Mouse (Mus musculus) lung, embryonic 16.5 days (tissue): ENCODE measurements around the gene Bglap2. TPM values are rescaled to one million over a fixed set of nuclear protein-coding genes. Genes with fewer than 3 reads are reported as not detected.
"Not testable (repeated sequence)": the region's sequence is repeated elsewhere in the genome, so short reads cannot be mapped to it uniquely, and the experiment has no call there.

Source experiments
- ATAC-seq: fragments of 200-750 bp; cut with Nextera tagmentation; 2 replicates; pipeline ENCODE4 v1.8.0; 2017; ENCODE audit warnings: low read depth, mild to moderate bottlenecking, moderate library complexity
- H3K27ac ChIP-seq: fragments of 300-500 bp; sonication (generic); 2 replicates; pipeline ENCODE4 v1.5.1; 2014; ENCODE audit warnings: mild to moderate bottlenecking, control low read depth, low read length
- H3K27me3 ChIP-seq: fragments of 300-500 bp; sonication (generic); 2 replicates; pipeline ENCODE4 v1.6.1; 2014; ENCODE audit warnings: low read depth, low read length, mixed read lengths; ENCODE audit not compliant: control insufficient read depth, insufficient read depth
- H3K36me3 ChIP-seq: fragments of 300-500 bp; sonication (generic); 2 replicates; pipeline ENCODE4 v1.6.1; 2014; ENCODE audit warnings: low read length; ENCODE audit not compliant: control insufficient read depth, insufficient read depth
- H3K4me1 ChIP-seq: fragments of 300-500 bp; sonication (generic); replicated peaks from 2 replicates; pipeline ENCODE4 v1.6.1; 2014; ENCODE audit warnings: low read length, mixed read lengths; ENCODE audit not compliant: control insufficient read depth, insufficient read depth
- H3K4me2 ChIP-seq: fragments of 300-500 bp; sonication (generic); 2 replicates; pipeline ENCODE4 v1.6.1; 2014; ENCODE audit warnings: low read depth, low read length, control low read depth
- H3K4me3 ChIP-seq: fragments of 300-500 bp; sonication (generic); 2 replicates; pipeline ENCODE4 v1.5.1; 2014; ENCODE audit warnings: mild to moderate bottlenecking, low read length, control low read depth
- H3K9ac ChIP-seq: fragments of 300-500 bp; sonication (generic); 2 replicates; pipeline ENCODE4 v1.6.1; 2014; ENCODE audit warnings: low read length, control low read depth
- H3K9me3 ChIP-seq: fragments of 300-500 bp; sonication (generic); 2 replicates; pipeline ENCODE4 v1.6.1; 2016; ENCODE audit warnings: low read length; ENCODE audit not compliant: control insufficient read depth
- WGBS: fragments of 180-500 bp; shearing (Covaris S2); extraction: QIAGEN DNeasy Blood & Tissue Kit; methylation state at CpG from one replicate; pipeline ENCODE4 v1.1.7; 2014; 5-methylcytosine and 5-hydroxymethylcytosine counted together
- polyA plus RNA-seq: library from polyadenylated mRNA; unstranded; fragments of >200 nt; fragmentation: Nextera tagmentation; extraction: Ambion mirVana; gene quantifications from 2 replicates; pipeline ENCODE4 v1.2.1, GENCODE M21; 2015

Bglap2 gene
- polyA plus RNA-seq = 0.43 TPM in 1 of 2 replicates, not detected in the other

DNA sequence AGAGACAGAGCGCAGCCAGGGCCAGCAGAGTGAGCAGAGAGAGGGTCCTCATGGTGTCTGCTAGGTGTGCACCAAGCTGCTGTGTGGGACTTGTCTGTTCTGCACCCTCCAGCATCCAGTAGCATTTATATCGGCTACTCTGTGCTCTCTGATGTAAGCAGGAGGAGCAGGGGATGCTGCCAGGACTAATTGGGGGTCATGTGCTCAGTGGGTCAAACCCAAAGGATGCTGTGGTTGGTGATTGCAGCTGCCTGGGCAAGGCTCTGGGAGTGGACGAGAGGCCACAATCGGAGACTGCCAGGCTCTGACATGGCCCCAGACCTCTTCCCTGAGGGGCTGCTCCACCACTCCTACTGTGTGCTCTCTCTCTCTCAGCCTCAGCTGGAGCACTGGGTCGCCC lies at the start of gene Bglap2:
TSS of gene Bglap2 (minus strand) at position 101 of the 400 bp plus-strand sequence.
- H3K4me3 ChIP-seq, H3K4me1 ChIP-seq, H3K9ac ChIP-seq, H3K9me3 ChIP-seq, H3K27ac ChIP-seq, H3K36me3 ChIP-seq, H3K4me2 ChIP-seq, H3K27me3 ChIP-seq, ATAC-seq: not testable (repeated sequence)
- WGBS = 73% methylated on average over 4 of the region's 5 CpGs

DNA sequence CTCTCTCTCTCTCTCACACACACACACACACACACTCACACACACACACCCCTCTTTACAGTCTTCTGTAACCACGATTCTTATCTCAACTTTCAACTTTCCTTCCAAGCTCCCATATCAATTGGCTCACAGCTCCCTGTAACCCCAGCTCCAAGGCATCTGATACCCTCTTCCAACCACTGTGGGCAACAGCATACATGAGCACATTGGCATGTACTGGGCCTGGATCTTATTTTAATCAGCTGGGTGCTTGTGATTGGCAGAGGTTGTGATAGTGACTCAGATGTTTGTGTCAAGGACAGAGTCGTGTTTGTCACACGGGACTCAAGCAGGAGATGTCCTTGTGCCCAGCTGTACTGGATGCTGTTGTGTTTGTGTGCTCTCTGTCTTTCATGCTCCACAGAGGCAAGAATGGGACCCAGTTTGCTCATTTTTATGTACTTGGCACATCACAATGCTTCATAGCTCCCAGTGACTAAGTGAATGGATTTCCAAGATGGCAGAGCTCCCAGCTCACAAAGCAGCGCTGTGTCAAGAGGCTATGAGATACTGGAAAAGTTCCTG lies 48.9 kb upstream of the Bglap2 start:
- H3K9me3 ChIP-seq = no peaks in the 10 kb centered on the region
- peaks cover 15% of the 10 kb centered on the region for H3K4me1 ChIP-seq
- H3K36me3 ChIP-seq = no peaks in the 10 kb centered on the region
- 64% methylated on average over 4 of the region's 4 CpGs for WGBS
- H3K27ac ChIP-seq = no peak overlapping the region
- ATAC-seq = no peak
- H3K4me2 ChIP-seq = no peak overlapping the region
- no peaks in the 10 kb centered on the region for H3K27me3 ChIP-seq
- no peak overlapping the region for H3K9ac ChIP-seq
- no peak overlapping the region for H3K4me3 ChIP-seq

- 79% methylated on average over 10 of the region's 10 CpGs for WGBS
- Histone ChIP-seq H3K36me3 (no peaks in the 10 kb centered on the region; the same call in 1 of the 2 replicates), H3K4me2 (no peak overlapping the region), H3K4me1 (peaks cover 21% of the 10 kb centered on the region), H3K9ac (peak overlapping the region; percentile 47; the same call in 1 of the 2 replicates), H3K27ac (no peak overlapping the region), H3K4me3 (no peak overlapping the region), H3K27me3 (no peaks in the 10 kb centered on the region), H3K9me3 (no peaks in the 10 kb centered on the region)
- ATAC-seq = no peak
Observed at GRCm38 (mm10) chr3:88425708-88426420, 47.4 kb upstream of the Bglap2 start.

- peak overlapping the region; percentile 94 for H3K4me3 ChIP-seq
- no peaks in the 10 kb centered on the region for H3K27me3 ChIP-seq
- peaks cover 5% of the 10 kb centered on the region for H3K36me3 ChIP-seq
- WGBS = 11% methylated on average over 2 of the region's 2 CpGs
- peak overlapping the region; percentile 47 for H3K9ac ChIP-seq
- no peak for ATAC-seq
- H3K4me2 ChIP-seq = peak overlapping the region; percentile 86
- H3K27ac ChIP-seq = no peak overlapping the region
- peaks cover 21% of the 10 kb centered on the region for H3K4me1 ChIP-seq
- H3K9me3 ChIP-seq = no peaks in the 10 kb centered on the region
Observed at GRCm38 (mm10) chr3:88425330-88425689, 46.8 kb upstream of the Bglap2 start.

- Histone ChIP-seq H3K4me1 (peaks cover 21% of the 10 kb centered on the region), H3K27ac (peak within 1 kb of the TSS; percentile 49; the same call in 1 of the 2 replicates), H3K9ac (peak within 1 kb of the TSS; percentile 78), H3K9me3 (no peaks in the 10 kb centered on the region), H3K4me2 (peak within 1 kb of the TSS; percentile 86), H3K27me3 (no peaks in the 10 kb centered on the region), H3K4me3 (peak within 1 kb of the TSS; percentile 94), H3K36me3 (peaks cover 7% of the 10 kb centered on the region)
- under 1% methylated on average over 35 of the region's 35 CpGs for WGBS
- ATAC-seq = peak; percentile 99
Observed at GRCm38 (mm10) chr3:88424605-88425329, 46.3 kb upstream of the Bglap2 start, which contains the start of gene Slc25a44. Slc25a44 (minus strand) TSS chr3:88425139.

- 24% methylated on average over 9 of the region's 9 CpGs for WGBS
- Histone ChIP-seq H3K4me3 (no peak overlapping the region), H3K36me3 (peaks cover 19% of the 10 kb centered on the region), H3K9me3 (no peaks in the 10 kb centered on the region), H3K9ac (peak overlapping the region; percentile 28; the same call in 1 of the 2 replicates), H3K27me3 (no peaks in the 10 kb centered on the region), H3K4me2 (no peak overlapping the region), H3K4me1 (peaks cover 21% of the 10 kb centered on the region), H3K27ac (peak overlapping the region; percentile 20; the same call in 1 of the 2 replicates)
- peak; percentile 45 for ATAC-seq
Observed at GRCm38 (mm10) chr3:88422020-88422720, 43.7 kb upstream of the Bglap2 start.

GRCm38 (mm10) chr3:88420771-88421170 lies 42.3 kb upstream of the Bglap2 start:
- Histone ChIP-seq H3K27ac (no peak overlapping the region), H3K36me3 (peaks cover 20% of the 10 kb centered on the region), H3K9me3 (no peaks in the 10 kb centered on the region), H3K4me2 (no peak overlapping the region), H3K9ac (no peak overlapping the region), H3K27me3 (no peaks in the 10 kb centered on the region), H3K4me3 (no peak overlapping the region), H3K4me1 (peaks cover 21% of the 10 kb centered on the region)
- WGBS = 93% methylated on average over 19 of the region's 19 CpGs
- ATAC-seq = no peak

DNA sequence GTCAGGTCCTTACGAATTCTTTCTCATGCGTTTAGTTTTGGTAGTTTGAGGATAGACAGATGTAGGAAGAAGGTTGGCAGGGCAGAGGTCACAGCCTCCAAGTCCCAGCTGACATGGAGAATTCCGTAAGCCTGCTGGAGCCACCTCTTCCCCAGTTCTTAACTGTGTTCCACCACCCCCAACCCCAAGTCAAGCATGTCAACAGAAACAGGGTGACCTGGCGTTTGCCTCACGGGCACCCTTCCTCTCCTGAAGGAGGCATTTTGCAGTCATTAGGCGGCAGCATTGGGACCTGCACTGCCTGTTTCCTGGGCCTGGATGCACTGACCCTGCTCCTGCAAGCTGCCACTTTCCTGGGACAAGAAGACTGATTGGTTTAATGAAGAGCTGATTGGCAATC lies 39.5 kb upstream of the Bglap2 start:
- Histone ChIP-seq H3K4me2 (no peak overlapping the region), H3K27me3 (no peaks in the 10 kb centered on the region), H3K27ac (no peak overlapping the region), H3K9ac (no peak overlapping the region), H3K9me3 (no peaks in the 10 kb centered on the region), H3K36me3 (peaks cover 22% of the 10 kb centered on the region), H3K4me1 (peaks cover 8% of the 10 kb centered on the region), H3K4me3 (no peak overlapping the region)
- ATAC-seq = no peak
- WGBS = 77% methylated on average over 6 of the region's 6 CpGs
